Mouse (Mus musculus) intestine, embryonic 16.5 days (tissue): ENCODE measurements around the gene Ccdc102a. TPM values are rescaled to one million over a fixed set of nuclear protein-coding genes. Genes with fewer than 3 reads are reported as not detected.

ENCODE experiments used
- ATAC-seq: fragments of 200-750 bp; cut with Nextera tagmentation; 2 replicates; pipeline ENCODE4 v1.8.0; 2017; ENCODE audit warnings: moderate TSS enrichment, moderate library complexity
- H3K27ac ChIP-seq: fragments of 300-500 bp; sonication (generic); 2 replicates; pipeline ENCODE4 v1.5.1; 2014; ENCODE audit warnings: mild to moderate bottlenecking, low read length
- H3K27me3 ChIP-seq: fragments of 300-500 bp; sonication (generic); replicated peaks from 2 replicates; pipeline ENCODE4 v1.6.1; 2014; ENCODE audit warnings: low read length, control low read depth, mixed read lengths; ENCODE audit not compliant: control insufficient read depth, insufficient read depth
- H3K36me3 ChIP-seq: fragments of 300-500 bp; sonication (generic); 2 replicates; pipeline ENCODE4 v1.6.1; 2014; ENCODE audit warnings: low read length, control low read depth; ENCODE audit not compliant: control insufficient read depth, insufficient read depth
- H3K4me1 ChIP-seq: fragments of 300-500 bp; sonication (generic); 2 replicates; pipeline ENCODE4 v1.6.1; 2014; ENCODE audit warnings: low read length, control low read depth, mixed read lengths; ENCODE audit not compliant: control insufficient read depth, insufficient read depth
- H3K4me2 ChIP-seq: fragments of 300-500 bp; sonication (generic); 2 replicates; pipeline ENCODE4 v1.6.1; 2014; ENCODE audit warnings: low read depth, low read length, control low read depth
- H3K4me3 ChIP-seq: fragments of 300-500 bp; sonication (generic); 2 replicates; pipeline ENCODE4 v1.5.1; 2014; ENCODE audit warnings: mild to moderate bottlenecking, low read length
- H3K9ac ChIP-seq: fragments of 300-500 bp; sonication (generic); 2 replicates; pipeline ENCODE4 v1.6.1; 2014; ENCODE audit warnings: low read depth, low read length
- H3K9me3 ChIP-seq: fragments of 300-500 bp; sonication (generic); 2 replicates; pipeline ENCODE4 v1.6.1; 2016; ENCODE audit warnings: low read length, control low read depth; ENCODE audit not compliant: control insufficient read depth
- WGBS: fragments of 180-500 bp; shearing (Covaris S2); extraction: QIAGEN DNeasy Blood & Tissue Kit; methylation state at CpG from one replicate; pipeline ENCODE4 v1.1.7; 2014; 5-methylcytosine and 5-hydroxymethylcytosine counted together
- polyA plus RNA-seq: library from polyadenylated mRNA; unstranded; fragments of >200 nt; fragmentation: Nextera tagmentation; extraction: Ambion mirVana; gene quantifications from 2 replicates; pipeline ENCODE4 v1.2.1, GENCODE M21; 2015

Gene Ccdc102a
- polyA plus RNA-seq, 1 experiment from 2014 or later, result 10.9 TPM

GRCm38 (mm10) chr8:94892917-94893316, 25.0 kb downstream of the Ccdc102a start:
- peak; percentile 30 for ATAC-seq
- Histone ChIP-seq H3K4me2 (no peak overlapping the region), H3K36me3 (no peaks in the 10 kb centered on the region), H3K9me3 (no peaks in the 10 kb centered on the region), H3K27me3 (no peaks in the 10 kb centered on the region), H3K9ac (no peak overlapping the region), H3K4me1 (peaks cover 4% of the 10 kb centered on the region; the same call in 1 of the 2 replicates), H3K27ac (no peak overlapping the region), H3K4me3 (no peak overlapping the region)
- WGBS, result 34% methylated on average over 2 of the region's 2 CpGs

GRCm38 (mm10) chr8:94888383-94889036, 29.4 kb downstream of the Ccdc102a start:
- 26% methylated on average over 14 of the region's 14 CpGs for WGBS
- no peak for ATAC-seq
- peak overlapping the region; percentile 2; the same call in 1 of the 2 replicates for H3K4me2 ChIP-seq

DNA sequence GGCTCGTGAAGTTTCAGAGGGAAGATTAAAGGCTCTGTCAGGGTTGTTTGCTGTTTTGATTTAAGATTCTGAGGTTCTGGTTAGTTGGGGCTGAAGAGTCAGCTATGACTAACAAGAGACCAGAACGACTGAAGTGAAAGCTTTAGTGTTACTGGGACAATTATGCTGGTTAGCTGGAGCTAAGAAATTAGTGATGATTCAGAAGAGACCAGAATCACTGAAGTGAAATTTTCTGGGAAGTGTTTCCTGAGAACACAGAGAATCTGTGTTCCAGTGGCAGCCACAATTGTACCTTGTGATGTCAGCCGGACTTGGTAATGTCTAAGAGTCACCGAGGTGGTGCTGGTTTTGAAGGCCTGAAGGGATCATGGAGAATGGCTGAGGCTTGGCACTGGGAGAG, 37.2 kb downstream of the Ccdc102a start:
- no peak overlapping the region for H3K9ac ChIP-seq
- peaks cover 6% of the 10 kb centered on the region for H3K4me1 ChIP-seq
- H3K36me3 ChIP-seq, result no peaks in the 10 kb centered on the region
- no peaks in the 10 kb centered on the region for H3K27me3 ChIP-seq
- H3K27ac ChIP-seq, result no peak overlapping the region
- WGBS, result 61% methylated on average over 4 of the region's 4 CpGs
- H3K9me3 ChIP-seq, result no peaks in the 10 kb centered on the region
- H3K4me3 ChIP-seq, result no peak overlapping the region
- no peak overlapping the region for H3K4me2 ChIP-seq
- ATAC-seq, result no peak

More at GRCm38 (mm10) chr8:94888383-94889036, 29.4 kb downstream of the Ccdc102a start:
- no peak overlapping the region for H3K27ac ChIP-seq
- no peaks in the 10 kb centered on the region for H3K9me3 ChIP-seq
- no peak overlapping the region for H3K4me3 ChIP-seq
- no peak overlapping the region for H3K9ac ChIP-seq
- H3K4me1 ChIP-seq, result no peaks in the 10 kb centered on the region
- no peaks in the 10 kb centered on the region for H3K27me3 ChIP-seq
- no peaks in the 10 kb centered on the region for H3K36me3 ChIP-seq

- H3K4me1 ChIP-seq, result peaks cover 33% of the 10 kb centered on the region
- no peaks in the 10 kb centered on the region for H3K9me3 ChIP-seq
- peak overlapping the region; percentile 57; the same call in 1 of the 2 replicates for H3K27ac ChIP-seq
- 0 out of 2 replicates have a peak overlapping the region, but pooled peaks have one; percentile 83 for H3K9ac ChIP-seq
- no peak for ATAC-seq
- no peaks in the 10 kb centered on the region for H3K27me3 ChIP-seq
- 47% methylated on average over 3 of the region's 3 CpGs for WGBS
- no peaks in the 10 kb centered on the region for H3K36me3 ChIP-seq
- peak overlapping the region; percentile 88 for H3K4me2 ChIP-seq
- H3K4me3 ChIP-seq, result no peak overlapping the region
These were observed 41.1 kb downstream of the Ccdc102a start for GRCm38 (mm10) chr8:94876820-94877219.

DNA sequence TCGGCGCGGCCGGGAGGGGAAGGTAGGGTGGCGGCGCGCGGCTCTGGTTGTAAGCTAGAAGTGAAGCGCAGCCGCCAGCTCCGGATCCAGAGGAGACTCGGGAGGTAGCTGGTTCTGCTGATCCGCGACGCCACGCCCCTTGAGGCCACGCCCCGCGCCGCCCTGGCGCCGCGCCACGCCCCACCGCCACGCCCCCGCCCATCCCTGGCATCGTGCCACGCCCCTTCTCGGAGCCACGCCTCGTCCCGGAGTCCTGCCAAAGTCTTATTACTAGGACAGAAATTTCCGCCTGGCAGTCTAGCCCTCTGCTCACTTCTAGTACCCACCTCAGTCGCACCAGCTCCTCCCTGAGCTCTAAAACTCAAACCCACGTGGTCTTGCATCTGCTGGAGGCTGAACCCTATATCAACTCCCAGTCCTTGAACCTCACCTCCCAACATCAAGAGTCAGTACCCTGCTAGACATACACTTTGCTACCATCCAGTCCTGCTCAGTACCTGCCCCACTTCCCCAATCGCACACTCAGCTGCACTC, 41.6 kb downstream of the Ccdc102a start, which contains the start of gene Dok4:
Gene Dok4 (minus strand): TSS at position 134 of the 534 bp plus-strand sequence.
- Histone ChIP-seq H3K27ac (peak within 1 kb of the TSS; percentile 89), H3K36me3 (no peaks in the 10 kb centered on the region), H3K4me3 (peak within 1 kb of the TSS; percentile 75), H3K9ac (peak within 1 kb of the TSS; percentile 83), H3K27me3 (no peaks in the 10 kb centered on the region), H3K4me2 (peak within 1 kb of the TSS; percentile 88), H3K9me3 (no peaks in the 10 kb centered on the region), H3K4me1 (peaks cover 38% of the 10 kb centered on the region)
- ATAC-seq, result peak; percentile 67
- 3% methylated on average over 29 of the region's 37 CpGs for WGBS

DNA sequence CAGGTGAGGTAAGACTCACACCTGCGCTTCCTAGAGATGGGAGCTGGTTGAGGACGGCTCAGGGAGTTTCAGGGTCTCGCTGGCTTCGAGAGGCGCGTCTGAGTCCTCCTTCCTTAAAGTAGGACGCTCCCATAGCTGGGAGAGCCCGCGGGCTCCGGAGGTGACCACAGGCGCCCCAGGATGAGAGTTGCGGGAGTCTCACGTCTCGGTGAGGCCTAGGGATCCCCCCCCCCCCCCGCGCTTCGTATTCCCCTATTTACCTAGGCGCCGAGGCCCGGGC, 42.1 kb downstream of the Ccdc102a start:
- Histone ChIP-seq H3K9me3 (no peaks in the 10 kb centered on the region), H3K9ac (peak overlapping the region; percentile 83), H3K36me3 (no peaks in the 10 kb centered on the region), H3K4me3 (peak overlapping the region; percentile 75), H3K4me1 (peaks cover 39% of the 10 kb centered on the region), H3K27ac (peak overlapping the region; percentile 89), H3K4me2 (peak overlapping the region; percentile 88), H3K27me3 (no peaks in the 10 kb centered on the region)
- WGBS, result 0% methylated on average over 14 of the region's 20 CpGs
- ATAC-seq, result no peak; the same call in 1 of the 2 replicates

GRCm38 (mm10) chr8:94875096-94875870, 42.6 kb downstream of the Ccdc102a start:
- H3K27ac ChIP-seq, result peak overlapping the region; percentile 89
- H3K4me1 ChIP-seq, result peaks cover 44% of the 10 kb centered on the region
- H3K9me3 ChIP-seq, result no peaks in the 10 kb centered on the region
- H3K4me3 ChIP-seq, result peak overlapping the region; percentile 75
- peak overlapping the region; percentile 88 for H3K4me2 ChIP-seq
- H3K9ac ChIP-seq, result peak overlapping the region; percentile 83
- H3K27me3 ChIP-seq, result no peaks in the 10 kb centered on the region
- WGBS, result 14% methylated on average over 17 of the region's 17 CpGs
- ATAC-seq, result no peak
- no peaks in the 10 kb centered on the region for H3K36me3 ChIP-seq

DNA sequence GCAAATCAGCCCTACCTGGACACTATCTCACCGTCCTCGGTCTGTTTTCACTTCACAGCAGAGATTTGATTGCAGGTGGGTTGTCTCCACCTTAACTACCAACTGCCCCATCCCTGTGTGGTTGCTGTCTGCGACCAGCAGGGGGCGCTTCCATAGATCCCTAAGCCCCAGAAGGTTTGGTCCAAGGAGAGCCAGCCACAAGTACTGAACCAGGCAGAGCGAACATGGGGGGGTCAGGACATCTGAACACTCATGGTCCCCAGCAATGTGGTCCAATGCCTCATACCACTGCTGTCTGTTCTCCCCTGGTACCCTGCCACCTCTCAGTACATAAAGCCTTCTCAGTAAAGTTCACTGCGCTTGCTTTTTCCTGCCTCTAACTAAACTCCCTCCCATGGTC, 43.5 kb downstream of the Ccdc102a start:
- no peaks in the 10 kb centered on the region for H3K27me3 ChIP-seq
- peak overlapping the region; percentile 75 for H3K4me3 ChIP-seq
- H3K27ac ChIP-seq, result peak overlapping the region; percentile 13; the same call in 1 of the 2 replicates
- no peaks in the 10 kb centered on the region for H3K36me3 ChIP-seq
- H3K4me2 ChIP-seq, result peak overlapping the region; percentile 88
- H3K9ac ChIP-seq, result peak overlapping the region; percentile 83
- H3K4me1 ChIP-seq, result peaks cover 53% of the 10 kb centered on the region
- 11% methylated on average over 6 of the region's 6 CpGs for WGBS
- no peak; the same call in 1 of the 2 replicates for ATAC-seq
- no peaks in the 10 kb centered on the region for H3K9me3 ChIP-seq

- H3K4me2 ChIP-seq, result peak overlapping the region; percentile 96
- peak overlapping the region; percentile 92 for H3K27ac ChIP-seq
- ATAC-seq, result no peak
- H3K9ac ChIP-seq, result peak overlapping the region; percentile 70
- 0 out of 2 replicates have a peak, but pooled peaks cover 5% of the 10 kb centered on the region for H3K36me3 ChIP-seq
- peak overlapping the region; percentile 59 for H3K4me3 ChIP-seq
- WGBS, result 88% methylated on average over 2 of the region's 2 CpGs
- peaks cover 64% of the 10 kb centered on the region for H3K4me1 ChIP-seq
- H3K9me3 ChIP-seq, result no peaks in the 10 kb centered on the region
- no peaks in the 10 kb centered on the region for H3K27me3 ChIP-seq
These were observed 45.3 kb downstream of the Ccdc102a start for GRCm38 (mm10) chr8:94872576-94872975.
